Mouse (Mus musculus): ENCODE results near the gene Iqgap1.
A peak's percentile ranks its signal among the peaks of the same experiment; 100 is the strongest.
"Not testable (repeated sequence)": the region's sequence is repeated elsewhere in the genome, so short reads cannot be mapped to it uniquely, and the experiment has no call there.

GRCm38 (mm10) chr7:80832996-80833650 lies 7.3 kb upstream of the Iqgap1 start:
- not testable (repeated sequence) for TF ChIP-seq CTCF (IDR thresholded peaks at IDR 0.05; ENCODE audit: borderline replicate concordance, control insufficient read depth, extremely low read depth, insufficient read depth, low read length, poor library complexity)
- peak; percentile 43; the same call in 1 of the 2 replicates for TF ChIP-seq POLR2A (IDR thresholded peaks at IDR 0.05; ENCODE audit: control insufficient read depth, extremely low read depth, insufficient read depth, low read length, poor library complexity)
